Mouse (Mus musculus): ENCODE results near the gene Mcrip1.

DNA sequence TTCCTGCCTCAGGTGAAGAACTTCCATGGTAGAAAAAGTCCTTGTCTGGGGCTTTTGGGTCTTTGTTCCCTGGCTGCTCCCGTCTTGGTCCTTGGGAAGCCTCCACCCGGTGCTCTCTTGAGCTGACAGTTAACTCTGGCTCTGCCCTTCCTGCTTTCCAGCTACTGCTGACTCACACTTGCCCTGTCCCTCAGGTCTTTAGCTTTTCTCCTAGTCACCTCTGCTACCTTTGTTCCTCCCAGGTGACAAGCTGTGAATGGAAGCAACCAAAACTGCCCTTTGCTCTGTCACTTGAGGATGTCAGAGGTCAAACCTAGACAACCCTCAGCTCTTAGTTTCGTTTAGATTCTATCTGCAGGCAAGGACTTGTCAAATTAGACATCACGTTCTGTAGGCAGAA, 39.6 kb downstream of the Mcrip1 start:
- TF ChIP-seq GATA1 (IDR thresholded peaks at IDR 0.05; ENCODE audit: low read length), result no peak
- TF ChIP-seq TAL1 (IDR thresholded peaks at IDR 0.05; ENCODE audit: low read length), result no peak

All from erythroblast, embryonic 14.5 days (primary cell).